Mouse (Mus musculus): ENCODE measurements around the gene Ccdc141. TPM values are rescaled to one million over a fixed set of nuclear protein-coding genes. Genes with fewer than 3 reads are reported as not detected.

Ccdc141 gene
- polyA plus RNA-seq, 1 experiment = 43.2 TPM

DNA sequence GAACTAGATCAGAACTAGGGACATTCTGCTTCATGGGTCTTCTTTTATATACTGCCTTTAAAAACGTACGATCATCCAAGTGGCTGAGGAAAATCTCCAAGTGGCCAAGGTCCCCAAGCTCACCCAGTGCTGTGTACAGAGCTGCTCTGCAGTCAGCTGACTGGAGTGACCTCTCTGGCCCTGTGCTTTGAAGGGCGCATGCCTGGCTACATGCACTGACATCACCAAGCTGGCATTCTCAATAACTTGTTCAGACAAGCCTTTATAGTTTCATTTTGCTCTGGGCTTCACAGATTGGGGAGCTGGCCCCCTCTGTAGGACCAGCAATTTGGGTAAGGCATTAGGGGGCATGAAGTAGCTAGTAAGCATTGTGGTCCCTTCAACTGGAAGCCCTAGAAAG lies 64.3 kb downstream of the Ccdc141 start:
- Histone ChIP-seq H3K79me2 (ENCODE audit: control insufficient read depth, insufficient read depth) (no peaks in the 10 kb centered on the region), H3K4me2 (ENCODE audit: low read depth) (no peak overlapping the region), H3K36me3 (ENCODE audit: control insufficient read depth, insufficient read depth) (peaks cover 33% of the 10 kb centered on the region), H3K4me3 (no peak overlapping the region), H3K27me3 (ENCODE audit: control insufficient read depth, insufficient read depth, insufficient read length) (no peaks in the 10 kb centered on the region), H3ac (ENCODE audit: control insufficient read depth, insufficient read length) (no peak overlapping the region)
- TF ChIP-seq MYOD1 (IDR thresholded peaks at IDR 0.05; ENCODE audit: control insufficient read depth in 1 of 3, insufficient read length in 2 of 3, low read depth in 2 of 3) (no peak), USF1 (IDR thresholded peaks at IDR 0.05; ENCODE audit: low read depth) (peak; percentile 19)

DNA sequence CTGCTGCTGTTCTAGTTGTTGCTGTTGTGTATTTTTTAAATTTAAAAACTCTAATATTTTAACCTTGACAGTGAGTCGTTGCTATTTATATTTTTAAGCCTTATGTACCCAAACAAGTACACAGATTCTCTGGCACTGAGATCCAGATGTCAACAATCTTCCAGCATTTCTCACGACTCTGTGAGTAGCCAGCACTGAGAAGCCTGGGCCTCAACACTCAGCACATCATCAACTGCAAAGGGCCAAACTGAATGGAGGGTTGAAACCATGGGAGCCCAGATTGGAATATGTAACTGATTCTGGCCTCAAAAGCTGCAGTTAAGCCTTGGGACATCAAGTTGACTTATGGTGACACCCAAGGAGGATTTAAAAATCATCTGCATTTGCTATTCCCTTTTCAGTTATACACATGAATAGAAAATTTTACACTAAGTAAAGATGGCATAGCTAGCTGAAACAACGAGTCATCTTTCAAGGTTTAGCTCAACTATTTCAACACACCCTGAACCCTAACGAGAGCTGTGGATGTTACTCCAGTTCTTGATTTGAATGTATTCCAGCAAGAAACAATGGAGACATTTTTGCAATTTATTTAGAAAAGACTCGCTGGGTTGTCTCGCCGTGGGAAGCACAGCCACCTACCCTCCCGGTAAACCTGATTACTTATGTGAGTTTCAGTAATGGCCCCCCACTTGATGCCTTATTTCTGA lies 65.3 kb downstream of the Ccdc141 start:
- peaks cover 37% of the 10 kb centered on the region for H3K36me3 ChIP-seq (ENCODE audit: control insufficient read depth, insufficient read depth)
- no peak overlapping the region for H3K4me2 ChIP-seq (ENCODE audit: low read depth)
- H3K27me3 ChIP-seq (ENCODE audit: control insufficient read depth, insufficient read depth, insufficient read length) = no peaks in the 10 kb centered on the region
- no peak overlapping the region for H3ac ChIP-seq (ENCODE audit: control insufficient read depth, insufficient read length)
- no peak overlapping the region for H3K4me3 ChIP-seq
- no peaks in the 10 kb centered on the region for H3K79me2 ChIP-seq (ENCODE audit: control insufficient read depth, insufficient read depth)
- TF ChIP-seq MYOD1 (IDR thresholded peaks at IDR 0.05; ENCODE audit: control insufficient read depth in 1 of 3, insufficient read length in 2 of 3, low read depth in 2 of 3) (no peak), TCF3 (IDR thresholded peaks at IDR 0.05; ENCODE audit: insufficient read length, low read depth) (no peak), REST (IDR thresholded peaks at IDR 0.05; ENCODE audit: insufficient read depth, insufficient read length) (no peak), SRF (IDR thresholded peaks at IDR 0.05; ENCODE audit: control insufficient read depth, insufficient read length, low read depth) (no peak), USF1 (IDR thresholded peaks at IDR 0.05; ENCODE audit: low read depth) (no peak), MAX (IDR thresholded peaks at IDR 0.05; ENCODE audit: low read depth) (no peak), POLR2AphosphoS2 (IDR thresholded peaks at IDR 0.05; ENCODE audit: insufficient read length, low read depth) (no peak), E2F4 (IDR thresholded peaks at IDR 0.05; ENCODE audit: insufficient read depth) (no peak), CEBPB (IDR thresholded peaks at IDR 0.05; ENCODE audit: insufficient read depth, poor library complexity, severe bottlenecking) (no peak), TCF12 (IDR thresholded peaks at IDR 0.05; ENCODE audit: insufficient read depth, poor library complexity, severe bottlenecking) (no peak), MYOG (IDR thresholded peaks at IDR 0.05; ENCODE audit: control insufficient read depth in 1 of 3, insufficient read depth in 1 of 3, insufficient read length in 2 of 3, low read depth in 2 of 3) (no peak), POLR2A (IDR thresholded peaks at IDR 0.05; ENCODE audit: insufficient read length, low read depth) (no peak)

GRCm38 (mm10) chr2:77102516-77102915 lies 67.9 kb downstream of the Ccdc141 start:
- Histone ChIP-seq H3K4me2 (ENCODE audit: low read depth) (peak overlapping the region; percentile 60), H3K79me2 (ENCODE audit: control insufficient read depth, insufficient read depth) (no peaks in the 10 kb centered on the region), H3ac (ENCODE audit: control insufficient read depth, insufficient read length) (no peak overlapping the region), H3K36me3 (ENCODE audit: control insufficient read depth, insufficient read depth) (peaks cover 44% of the 10 kb centered on the region), H3K4me3 (no peak overlapping the region), H3K27me3 (ENCODE audit: control insufficient read depth, insufficient read depth, insufficient read length) (no peaks in the 10 kb centered on the region)
- TF ChIP-seq POLR2AphosphoS2 (IDR thresholded peaks at IDR 0.05; ENCODE audit: insufficient read length, low read depth) (no peak), TCF3 (IDR thresholded peaks at IDR 0.05; ENCODE audit: insufficient read length, low read depth) (no peak), TCF12 (IDR thresholded peaks at IDR 0.05; ENCODE audit: insufficient read depth, poor library complexity, severe bottlenecking) (no peak), MAX (IDR thresholded peaks at IDR 0.05; ENCODE audit: low read depth) (no peak), CEBPB (IDR thresholded peaks at IDR 0.05; ENCODE audit: insufficient read depth, poor library complexity, severe bottlenecking) (no peak), MYOG (IDR thresholded peaks at IDR 0.05; ENCODE audit: control insufficient read depth in 1 of 3, insufficient read depth in 1 of 3, insufficient read length in 2 of 3, low read depth in 2 of 3) (no peak), USF1 (IDR thresholded peaks at IDR 0.05; ENCODE audit: low read depth) (no peak), MYOD1 (IDR thresholded peaks at IDR 0.05; ENCODE audit: control insufficient read depth in 1 of 3, insufficient read length in 2 of 3, low read depth in 2 of 3) (no peak)

GRCm38 (mm10) chr2:77099814-77100213 lies 70.6 kb downstream of the Ccdc141 start:
- H3K36me3 ChIP-seq (ENCODE audit: control insufficient read depth, insufficient read depth) = peaks cover 23% of the 10 kb centered on the region
- no peak overlapping the region for H3K4me2 ChIP-seq (ENCODE audit: low read depth)
- no peaks in the 10 kb centered on the region for H3K79me2 ChIP-seq (ENCODE audit: control insufficient read depth, insufficient read depth)
- H3K27me3 ChIP-seq (ENCODE audit: control insufficient read depth, insufficient read depth, insufficient read length) = no peaks in the 10 kb centered on the region
- TF ChIP-seq MYOG (IDR thresholded peaks at IDR 0.05; ENCODE audit: control insufficient read depth in 1 of 3, insufficient read depth in 1 of 3, insufficient read length in 2 of 3, low read depth in 2 of 3) = no peak
- TF ChIP-seq TCF3 (IDR thresholded peaks at IDR 0.05; ENCODE audit: insufficient read length, low read depth) = no peak
- TF ChIP-seq POLR2AphosphoS2 (IDR thresholded peaks at IDR 0.05; ENCODE audit: insufficient read length, low read depth) = no peak
- TF ChIP-seq REST (IDR thresholded peaks at IDR 0.05; ENCODE audit: insufficient read depth, insufficient read length) = no peak
- no peak for TF ChIP-seq TCF12 (IDR thresholded peaks at IDR 0.05; ENCODE audit: insufficient read depth, poor library complexity, severe bottlenecking)
- no peak for TF ChIP-seq MAX (IDR thresholded peaks at IDR 0.05; ENCODE audit: low read depth)
- no peak for TF ChIP-seq CEBPB (IDR thresholded peaks at IDR 0.05; ENCODE audit: insufficient read depth, poor library complexity, severe bottlenecking)
- TF ChIP-seq SRF (IDR thresholded peaks at IDR 0.05; ENCODE audit: control insufficient read depth, insufficient read length, low read depth) = no peak
- no peak for TF ChIP-seq MYOD1 (IDR thresholded peaks at IDR 0.05; ENCODE audit: control insufficient read depth in 1 of 3, insufficient read length in 2 of 3, low read depth in 2 of 3)
- TF ChIP-seq E2F4 (IDR thresholded peaks at IDR 0.05; ENCODE audit: insufficient read depth) = no peak
- TF ChIP-seq POLR2A (IDR thresholded peaks at IDR 0.05; ENCODE audit: insufficient read length, low read depth) = no peak
- TF ChIP-seq USF1 (IDR thresholded peaks at IDR 0.05; ENCODE audit: low read depth) = no peak
- H3ac ChIP-seq (ENCODE audit: control insufficient read depth, insufficient read length) = no peak overlapping the region
- no peak overlapping the region for H3K4me3 ChIP-seq

GRCm38 (mm10) chr2:77098769-77099168 lies 71.7 kb downstream of the Ccdc141 start:
- no peaks in the 10 kb centered on the region for H3K79me2 ChIP-seq (ENCODE audit: control insufficient read depth, insufficient read depth)
- peaks cover 23% of the 10 kb centered on the region for H3K36me3 ChIP-seq (ENCODE audit: control insufficient read depth, insufficient read depth)
- no peak overlapping the region for H3K4me2 ChIP-seq (ENCODE audit: low read depth)
- H3K27me3 ChIP-seq (ENCODE audit: control insufficient read depth, insufficient read depth, insufficient read length) = no peaks in the 10 kb centered on the region
- H3K4me3 ChIP-seq = no peak overlapping the region
- TF ChIP-seq MYOD1 (IDR thresholded peaks at IDR 0.05; ENCODE audit: control insufficient read depth in 1 of 3, insufficient read length in 2 of 3, low read depth in 2 of 3) (no peak), TCF12 (IDR thresholded peaks at IDR 0.05; ENCODE audit: insufficient read depth, poor library complexity, severe bottlenecking) (no peak), CEBPB (IDR thresholded peaks at IDR 0.05; ENCODE audit: insufficient read depth, poor library complexity, severe bottlenecking) (no peak), TCF3 (IDR thresholded peaks at IDR 0.05; ENCODE audit: insufficient read length, low read depth) (no peak), USF1 (IDR thresholded peaks at IDR 0.05; ENCODE audit: low read depth) (no peak), POLR2A (IDR thresholded peaks at IDR 0.05; ENCODE audit: insufficient read length, low read depth) (no peak), SRF (IDR thresholded peaks at IDR 0.05; ENCODE audit: control insufficient read depth, insufficient read length, low read depth) (no peak), MAX (IDR thresholded peaks at IDR 0.05; ENCODE audit: low read depth) (no peak), E2F4 (IDR thresholded peaks at IDR 0.05; ENCODE audit: insufficient read depth) (no peak), POLR2AphosphoS2 (IDR thresholded peaks at IDR 0.05; ENCODE audit: insufficient read length, low read depth) (no peak), REST (IDR thresholded peaks at IDR 0.05; ENCODE audit: insufficient read depth, insufficient read length) (no peak), MYOG (IDR thresholded peaks at IDR 0.05; ENCODE audit: control insufficient read depth in 1 of 3, insufficient read depth in 1 of 3, insufficient read length in 2 of 3, low read depth in 2 of 3) (no peak)
- H3ac ChIP-seq (ENCODE audit: control insufficient read depth, insufficient read length) = no peak overlapping the region

All from myocyte (in vitro differentiated cells).